Mouse (Mus musculus): ENCODE data around the gene Scnn1b. TPM values are rescaled to one million over a fixed set of nuclear protein-coding genes. Genes with fewer than 3 reads are reported as not detected.

Scnn1b gene
- polyA plus RNA-seq, 1 experiment from 2014 or later: 0.26 TPM

DNA sequence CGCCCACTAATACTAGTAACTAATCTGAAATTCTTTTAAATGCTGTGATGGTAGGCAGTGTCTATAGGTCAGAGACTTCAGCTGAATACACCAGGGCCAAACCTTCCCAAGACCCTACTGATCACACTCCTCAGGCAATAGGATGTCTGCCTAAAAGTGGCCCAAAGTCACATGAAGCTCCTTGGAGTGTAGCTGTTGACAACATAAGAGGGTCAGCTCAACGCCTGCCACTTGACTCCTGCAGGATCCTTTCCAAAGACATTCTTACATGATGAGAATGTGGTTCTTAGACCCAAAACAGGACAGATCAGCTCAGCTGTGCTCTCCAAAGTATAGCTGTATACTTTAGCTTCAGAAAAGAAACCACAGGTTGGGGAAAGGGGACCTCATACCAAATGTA lies 77.5 kb downstream of the Scnn1b start:
- H3K4me2 ChIP-seq: no peak overlapping the region

DNA sequence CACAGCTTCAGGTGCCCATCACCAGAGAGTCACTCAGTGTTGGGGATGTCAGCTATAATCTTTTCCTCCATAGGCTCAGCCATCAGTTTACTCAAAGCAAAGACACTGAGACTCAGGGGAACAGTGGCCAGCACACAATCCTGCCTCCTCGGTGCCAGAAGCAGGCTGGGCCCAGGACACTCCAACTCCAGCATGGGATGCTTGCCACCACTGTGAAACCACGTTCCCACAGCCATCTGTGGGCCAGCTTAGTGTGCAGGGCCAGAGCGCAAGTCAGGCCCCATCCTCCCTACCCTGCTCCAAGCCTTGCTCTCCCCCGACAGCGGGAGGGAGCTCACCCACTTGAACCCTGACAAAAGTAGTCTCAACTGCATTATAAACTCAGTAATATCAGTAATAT lies 81.4 kb downstream of the Scnn1b start:
- Histone ChIP-seq H3K36me3 (peaks cover 46% of the 10 kb centered on the region), H3K4me3 (no peak overlapping the region), H3K27ac (no peak overlapping the region), H3K4me2 (no peak overlapping the region), H3K9ac (no peak overlapping the region), H3K27me3 (no peaks in the 10 kb centered on the region), H3K4me1 (no peaks in the 10 kb centered on the region), H3K9me3 (no peaks in the 10 kb centered on the region; the same call in 1 of the 2 replicates)
- ATAC-seq (ENCODE audit: insufficient number of reproducible peaks, low FRiP score, low TSS enrichment, low read depth): no peak
- WGBS: 89% methylated on average over 5 of the region's 5 CpGs

More for the DNA sequence above, 77.5 kb downstream of the Scnn1b start:
- H3K36me3 ChIP-seq: peaks cover 34% of the 10 kb centered on the region
- WGBS: 85% methylated on average over 2 of the region's 2 CpGs
- no peak overlapping the region for H3K9ac ChIP-seq
- H3K27ac ChIP-seq: no peak overlapping the region
- no peak overlapping the region for H3K4me3 ChIP-seq
- H3K27me3 ChIP-seq: no peaks in the 10 kb centered on the region
- no peak for ATAC-seq (ENCODE audit: insufficient number of reproducible peaks, low FRiP score, low TSS enrichment, low read depth)
- H3K9me3 ChIP-seq: no peaks in the 10 kb centered on the region; the same call in 1 of the 2 replicates
- no peaks in the 10 kb centered on the region for H3K4me1 ChIP-seq

DNA sequence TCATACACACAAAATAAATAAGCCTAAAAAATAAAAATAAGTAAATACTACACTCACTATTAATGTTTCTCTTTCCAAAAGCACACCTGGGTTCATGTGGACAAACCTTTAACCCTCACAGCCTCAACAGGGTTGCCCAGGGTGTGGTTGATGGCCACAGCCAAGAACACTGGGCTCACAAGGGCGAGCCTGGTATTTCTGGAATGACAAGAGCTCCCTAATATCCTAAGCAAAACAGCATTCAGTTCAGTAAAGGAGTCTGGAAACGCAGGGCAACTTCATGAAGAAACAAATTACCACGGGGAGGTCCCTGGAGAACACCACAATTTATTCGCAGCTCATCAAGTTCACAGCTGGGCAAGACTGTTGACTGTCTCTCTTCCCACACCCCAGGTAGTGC lies 82.7 kb downstream of the Scnn1b start:
- Histone ChIP-seq H3K4me2 (no peak overlapping the region), H3K27ac (no peak overlapping the region), H3K36me3 (peaks cover 39% of the 10 kb centered on the region), H3K27me3 (no peaks in the 10 kb centered on the region), H3K9ac (no peak overlapping the region), H3K4me1 (no peaks in the 10 kb centered on the region), H3K4me3 (no peak overlapping the region), H3K9me3 (no peaks in the 10 kb centered on the region; the same call in 1 of the 2 replicates)
- ATAC-seq (ENCODE audit: insufficient number of reproducible peaks, low FRiP score, low TSS enrichment, low read depth): no peak
- 65% methylated on average over 4 of the region's 4 CpGs for WGBS

DNA sequence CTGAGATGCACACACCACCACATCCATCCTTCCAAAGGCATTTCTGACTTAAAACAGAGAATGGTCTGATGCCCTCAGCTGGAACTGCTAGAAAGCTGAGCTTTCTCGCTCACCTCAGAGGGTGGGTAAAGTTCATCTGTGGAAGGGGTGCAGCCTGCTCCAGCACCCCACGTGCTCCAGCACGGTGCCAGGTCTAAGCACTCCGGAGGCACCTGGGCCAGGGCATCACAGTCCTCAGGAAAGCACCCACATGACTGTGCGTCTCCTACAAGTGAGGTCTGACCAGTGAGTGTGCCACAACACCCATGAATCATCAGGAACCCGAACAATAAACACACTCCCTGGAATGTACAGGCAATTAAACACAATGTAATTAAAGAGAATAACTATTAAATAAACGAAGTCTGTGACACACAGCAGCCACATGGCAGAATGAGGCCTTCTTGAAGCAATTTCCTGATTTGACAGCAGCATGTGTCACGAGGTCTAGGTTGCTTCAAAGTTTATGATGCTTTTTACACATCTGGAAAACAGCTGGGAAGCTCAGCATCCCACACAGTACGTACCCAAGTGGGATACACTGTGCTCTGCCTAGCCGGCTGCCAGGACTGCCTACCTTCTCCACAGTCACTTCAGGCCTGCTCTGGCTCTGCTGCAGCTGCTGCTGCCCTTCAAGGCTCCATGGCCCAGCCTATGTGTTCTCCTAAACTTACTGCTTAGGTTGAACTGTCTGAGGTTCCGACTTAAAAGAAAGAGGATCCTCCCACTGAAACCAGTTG lies 90.2 kb downstream of the Scnn1b start:
- no peak overlapping the region for H3K9ac ChIP-seq
- H3K4me3 ChIP-seq: no peak overlapping the region
- WGBS: 44% methylated on average over 11 of the region's 11 CpGs
- H3K36me3 ChIP-seq: peaks cover 36% of the 10 kb centered on the region
- peaks cover 12% of the 10 kb centered on the region for H3K4me1 ChIP-seq
- H3K4me2 ChIP-seq: no peak overlapping the region
- no peak overlapping the region for H3K27ac ChIP-seq
- no peaks in the 10 kb centered on the region for H3K27me3 ChIP-seq
- H3K9me3 ChIP-seq: no peaks in the 10 kb centered on the region
- 0 out of 2 replicates have a peak, but pooled peaks have one; percentile 36 for ATAC-seq (ENCODE audit: insufficient number of reproducible peaks, low FRiP score, low TSS enrichment, low read depth)

DNA sequence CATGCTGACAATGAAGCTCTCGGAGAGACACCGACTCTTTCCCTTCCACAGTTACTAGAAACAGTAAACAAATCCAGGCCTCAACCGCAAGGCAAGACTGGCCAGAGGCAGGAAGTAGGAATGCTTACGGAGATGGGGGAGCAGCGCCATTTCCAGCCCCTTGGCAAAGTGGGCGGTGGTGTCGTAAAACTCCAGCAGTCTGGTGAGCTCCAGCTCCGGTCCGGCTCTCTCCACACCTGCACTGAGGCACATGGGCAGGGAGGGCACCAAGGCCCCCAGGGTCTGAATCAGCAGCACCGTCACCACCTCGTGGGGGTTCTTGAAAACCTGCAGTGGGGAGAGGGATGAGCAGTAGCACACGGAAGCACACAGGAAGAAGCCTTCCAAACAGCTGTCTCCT lies 91.0 kb downstream of the Scnn1b start:
- 18% methylated on average over 12 of the region's 12 CpGs for WGBS
- H3K4me1 ChIP-seq: peaks cover 12% of the 10 kb centered on the region
- no peak overlapping the region for H3K9ac ChIP-seq
- H3K9me3 ChIP-seq: no peaks in the 10 kb centered on the region
- H3K4me2 ChIP-seq: no peak overlapping the region
- no peaks in the 10 kb centered on the region for H3K27me3 ChIP-seq
- peak; percentile 67; the same call in 1 of the 2 replicates for ATAC-seq (ENCODE audit: insufficient number of reproducible peaks, low FRiP score, low TSS enrichment, low read depth)
- H3K4me3 ChIP-seq: no peak overlapping the region
- no peak overlapping the region for H3K27ac ChIP-seq
- H3K36me3 ChIP-seq: peaks cover 34% of the 10 kb centered on the region

DNA sequence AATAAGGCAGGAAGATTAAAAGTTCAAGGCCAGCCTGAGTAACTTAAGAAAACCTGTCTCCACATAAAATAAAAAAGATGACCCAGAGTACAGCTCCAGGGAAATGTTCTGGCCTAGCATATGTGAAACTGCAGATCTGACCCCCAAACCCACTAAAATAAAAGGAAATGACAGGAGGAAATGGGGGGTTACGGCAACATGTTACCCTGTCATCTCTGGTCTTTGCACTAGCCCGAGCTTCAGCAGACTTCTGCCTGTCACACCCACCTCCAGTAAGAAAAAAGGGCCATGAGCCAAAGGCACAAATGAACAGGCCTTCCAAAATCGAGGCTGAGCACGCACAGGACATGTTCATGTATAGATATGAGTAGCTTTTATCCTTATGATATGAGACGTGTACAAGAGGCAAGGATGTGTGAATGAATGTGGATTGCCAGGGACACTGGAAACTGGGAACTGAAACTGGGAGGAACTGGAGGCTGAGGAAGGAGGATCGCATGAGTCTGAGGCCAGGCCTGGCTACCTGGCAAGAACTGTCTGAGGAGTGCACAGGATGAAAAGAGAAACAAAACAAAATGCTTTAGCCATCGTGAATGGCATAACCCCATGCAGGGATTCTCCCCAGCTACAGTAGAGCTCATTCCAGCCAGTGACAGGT lies 97.2 kb downstream of the Scnn1b start:
- no peaks in the 10 kb centered on the region for H3K9me3 ChIP-seq
- no peak for ATAC-seq (ENCODE audit: insufficient number of reproducible peaks, low FRiP score, low TSS enrichment, low read depth)
- no peaks in the 10 kb centered on the region for H3K27me3 ChIP-seq
- H3K4me1 ChIP-seq: no peaks in the 10 kb centered on the region
- peaks cover 48% of the 10 kb centered on the region for H3K36me3 ChIP-seq
- no peak overlapping the region for H3K27ac ChIP-seq
- H3K4me2 ChIP-seq: no peak overlapping the region
- H3K4me3 ChIP-seq: no peak overlapping the region
- no peak overlapping the region for H3K9ac ChIP-seq
- WGBS: 84% methylated on average over 7 of the region's 7 CpGs

DNA sequence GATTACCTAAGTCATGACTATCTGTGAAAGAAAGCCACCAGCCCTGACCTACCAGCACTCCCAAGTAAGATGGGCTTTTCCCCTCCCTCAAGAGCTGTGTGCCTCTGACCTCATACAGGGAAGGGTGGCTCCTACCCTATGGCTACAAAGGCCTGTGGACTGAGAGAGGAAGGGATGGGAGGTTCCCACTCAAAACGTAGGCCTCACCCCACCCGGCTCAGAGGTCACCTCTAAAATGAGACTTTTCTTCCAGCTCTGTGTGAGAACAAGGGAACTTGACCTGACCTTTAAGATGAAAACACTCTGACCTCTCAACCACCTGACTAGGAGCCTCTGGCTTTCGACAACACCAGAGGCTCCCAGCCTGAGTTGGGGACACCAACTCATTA lies 97.7 kb downstream of the Scnn1b start:
- H3K27ac ChIP-seq: no peak overlapping the region
- H3K4me2 ChIP-seq: no peak overlapping the region
- 72% methylated on average over 3 of the region's 3 CpGs for WGBS
- H3K4me3 ChIP-seq: no peak overlapping the region
- no peaks in the 10 kb centered on the region for H3K27me3 ChIP-seq
- no peaks in the 10 kb centered on the region for H3K4me1 ChIP-seq
- no peak for ATAC-seq (ENCODE audit: insufficient number of reproducible peaks, low FRiP score, low TSS enrichment, low read depth)
- peaks cover 48% of the 10 kb centered on the region for H3K36me3 ChIP-seq
- no peak overlapping the region for H3K9ac ChIP-seq
- no peaks in the 10 kb centered on the region for H3K9me3 ChIP-seq

DNA sequence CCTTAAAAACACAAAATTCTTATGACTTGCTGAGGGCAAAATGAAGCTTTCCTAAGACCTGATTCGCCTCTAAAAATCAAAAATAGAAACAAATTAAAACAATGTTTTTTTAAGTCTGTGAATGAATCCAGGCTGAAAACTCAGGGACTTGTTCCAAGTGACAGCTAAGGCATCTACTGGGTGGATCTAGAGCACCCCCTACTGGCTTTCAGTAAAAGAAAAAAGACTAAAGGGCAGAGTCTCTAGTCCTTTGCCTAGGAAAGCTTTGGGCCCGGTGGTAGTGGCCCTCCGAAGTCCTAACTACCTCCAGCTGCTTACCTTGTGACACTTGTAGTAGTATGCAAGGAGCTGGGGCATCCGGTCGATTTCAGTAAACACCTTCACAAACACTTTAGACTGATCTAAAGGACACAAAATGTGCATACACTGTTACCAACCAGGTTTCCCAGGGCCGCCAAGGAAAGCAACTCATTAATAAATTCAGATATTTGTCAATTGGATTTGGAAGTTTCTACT lies 99.1 kb downstream of the Scnn1b start:
- H3K27me3 ChIP-seq: no peaks in the 10 kb centered on the region
- 61% methylated on average over 6 of the region's 6 CpGs for WGBS
- no peak for ATAC-seq (ENCODE audit: insufficient number of reproducible peaks, low FRiP score, low TSS enrichment, low read depth)
- no peak overlapping the region for H3K9ac ChIP-seq
- peaks cover 53% of the 10 kb centered on the region for H3K36me3 ChIP-seq
- no peak overlapping the region for H3K4me3 ChIP-seq
- H3K9me3 ChIP-seq: no peaks in the 10 kb centered on the region
- no peaks in the 10 kb centered on the region for H3K4me1 ChIP-seq
- no peak overlapping the region for H3K27ac ChIP-seq
- H3K4me2 ChIP-seq: no peak overlapping the region

DNA sequence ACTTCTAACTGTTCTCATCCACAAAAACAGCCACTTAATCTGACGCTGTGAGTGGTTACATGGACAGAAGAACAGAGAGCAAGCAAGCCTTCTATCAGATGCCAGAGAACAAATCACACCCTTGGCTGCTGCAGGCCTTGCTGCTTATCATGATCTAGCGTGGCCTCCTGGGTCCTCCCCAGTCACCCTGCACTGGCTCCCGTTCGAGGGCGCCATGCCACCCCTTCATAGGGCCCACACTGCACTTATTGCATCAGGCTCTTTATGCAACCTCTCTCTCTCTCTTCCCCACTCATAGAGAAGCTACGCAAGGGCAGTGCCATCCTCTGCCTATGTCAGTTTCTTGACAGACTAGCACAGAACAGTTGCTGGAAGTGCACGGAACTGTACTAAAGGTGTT lies 101.3 kb downstream of the Scnn1b start:
- no peaks in the 10 kb centered on the region for H3K9me3 ChIP-seq
- no peaks in the 10 kb centered on the region for H3K27me3 ChIP-seq
- no peak overlapping the region for H3K4me2 ChIP-seq
- H3K27ac ChIP-seq: no peak overlapping the region
- no peaks in the 10 kb centered on the region for H3K4me1 ChIP-seq
- 82% methylated on average over 7 of the region's 7 CpGs for WGBS
- no peak for ATAC-seq (ENCODE audit: insufficient number of reproducible peaks, low FRiP score, low TSS enrichment, low read depth)
- H3K9ac ChIP-seq: no peak overlapping the region
- H3K4me3 ChIP-seq: no peak overlapping the region
- peaks cover 55% of the 10 kb centered on the region for H3K36me3 ChIP-seq

Other genes with a start within 250 kb of the Scnn1b start
- 2.0 and 2.4 TPM in 2 replicates for gene Usp31, start 157.8 kb upstream of the Scnn1b start, polyA plus RNA-seq (2015; fragmentation: Nextera tagmentation; extraction: Ambion mirVana)
- gene Scnn1g, start 130.6 kb upstream of the Scnn1b start, polyA plus RNA-seq (2015; fragmentation: Nextera tagmentation; extraction: Ambion mirVana): 0.34 and 0.38 TPM in 2 replicates
- gene Cog7, start 116.7 kb downstream of the Scnn1b start, polyA plus RNA-seq (2015; fragmentation: Nextera tagmentation; extraction: Ambion mirVana): 24.8 and 26.6 TPM in 2 replicates
- gene Gga2, start 156.2 kb downstream of the Scnn1b start, polyA plus RNA-seq (2015; fragmentation: Nextera tagmentation; extraction: Ambion mirVana): 92.5 and 96.5 TPM in 2 replicates
- 51.0 and 65.2 TPM in 2 replicates for gene Ubfd1, start 202.1 kb downstream of the Scnn1b start, polyA plus RNA-seq (2015; fragmentation: Nextera tagmentation; extraction: Ambion mirVana)
- 16.0 and 16.3 TPM in 2 replicates for gene Ears2, start 202.2 kb downstream of the Scnn1b start, polyA plus RNA-seq (2015; fragmentation: Nextera tagmentation; extraction: Ambion mirVana)
- 553 and 558 TPM in 2 replicates for gene Ndufab1, start 236.8 kb downstream of the Scnn1b start, polyA plus RNA-seq (2015; fragmentation: Nextera tagmentation; extraction: Ambion mirVana)

Measured in limb, embryonic 15.5 days (tissue).